Mouse (Mus musculus): ENCODE measurements at regions not wholly inside any gene's neighbourhood (a gene's known extent, or its start where the extent isn't known, plus 50 kb on each side); places are given as distances from the start of the nearest gene placed in this dataset.

- no peak for ATAC-seq (replicated peaks; ENCODE audit: low read depth, poor library complexity, severe bottlenecking)
Observed at GRCm38 (mm10) chr1:71964450-71965126, 247.5 kb downstream of the Mreg start.

GRCm38 (mm10) chr1:71956940-71957339 is 255.2 kb downstream of the Mreg start:
- ATAC-seq (replicated peaks; ENCODE audit: low read depth, poor library complexity, severe bottlenecking), result peak; percentile 96

- no peak for ATAC-seq (replicated peaks; ENCODE audit: low read depth, poor library complexity, severe bottlenecking)
Observed at GRCm38 (mm10) chr1:71955331-71955730, 256.8 kb downstream of the Mreg start.

GRCm38 (mm10) chr1:71953292-71953691 is 258.8 kb downstream of the Mreg start:
- no peak for ATAC-seq (replicated peaks; ENCODE audit: low read depth, poor library complexity, severe bottlenecking)

GRCm38 (mm10) chr1:71949549-71949948 is 262.6 kb downstream of the Mreg start:
- peak; percentile 62 for ATAC-seq (replicated peaks; ENCODE audit: low read depth, poor library complexity, severe bottlenecking)

- ATAC-seq (replicated peaks; ENCODE audit: low read depth, poor library complexity, severe bottlenecking), result no peak
Observed at GRCm38 (mm10) chr1:71948686-71949085, 263.4 kb downstream of the Mreg start.

- ATAC-seq (replicated peaks; ENCODE audit: low read depth, poor library complexity, severe bottlenecking), result no peak
Observed at GRCm38 (mm10) chr1:71947506-71947905, 264.6 kb downstream of the Mreg start.

- ATAC-seq (replicated peaks; ENCODE audit: low read depth, poor library complexity, severe bottlenecking), result no peak
Observed at GRCm38 (mm10) chr1:71946911-71947310, 265.2 kb downstream of the Mreg start.

- peak; percentile 56 for ATAC-seq (replicated peaks; ENCODE audit: low read depth, poor library complexity, severe bottlenecking)
Observed at GRCm38 (mm10) chr1:71945070-71945469, 267.0 kb downstream of the Mreg start.

GRCm38 (mm10) chr1:71944531-71944930 is 267.6 kb downstream of the Mreg start:
- no peak for ATAC-seq (replicated peaks; ENCODE audit: low read depth, poor library complexity, severe bottlenecking)

- no peak for ATAC-seq (replicated peaks; ENCODE audit: low read depth, poor library complexity, severe bottlenecking)
Observed at GRCm38 (mm10) chr1:71942145-71942544, 270.0 kb downstream of the Mreg start.

- ATAC-seq (replicated peaks; ENCODE audit: low read depth, poor library complexity, severe bottlenecking), result no peak
Observed at GRCm38 (mm10) chr1:71941688-71942087, 270.4 kb downstream of the Mreg start.

GRCm38 (mm10) chr1:71940900-71941299 is 271.2 kb downstream of the Mreg start:
- no peak for ATAC-seq (replicated peaks; ENCODE audit: low read depth, poor library complexity, severe bottlenecking)

GRCm38 (mm10) chr1:71938323-71939007 is 273.6 kb downstream of the Mreg start:
- peak; percentile 85 for ATAC-seq (replicated peaks; ENCODE audit: low read depth, poor library complexity, severe bottlenecking)

- ATAC-seq (replicated peaks; ENCODE audit: low read depth, poor library complexity, severe bottlenecking), result peak; percentile 16; the same call in 1 of the 2 replicates
Observed at GRCm38 (mm10) chr1:71937922-71938321, 274.2 kb downstream of the Mreg start.

- no peak for ATAC-seq (replicated peaks; ENCODE audit: low read depth, poor library complexity, severe bottlenecking)
Observed at GRCm38 (mm10) chr1:71937168-71937567, 274.9 kb downstream of the Mreg start.

GRCm38 (mm10) chr1:71936501-71937129 is 275.5 kb downstream of the Mreg start:
- peak; percentile 57 for ATAC-seq (replicated peaks; ENCODE audit: low read depth, poor library complexity, severe bottlenecking)

GRCm38 (mm10) chr1:71925501-71925900 is 272.5 kb upstream of the Fn1 start:
- ATAC-seq (replicated peaks; ENCODE audit: low read depth, poor library complexity, severe bottlenecking), result no peak

- peak; percentile 76 for ATAC-seq (replicated peaks; ENCODE audit: low read depth, poor library complexity, severe bottlenecking)
Observed at GRCm38 (mm10) chr1:71924884-71925283, 271.9 kb upstream of the Fn1 start.

GRCm38 (mm10) chr1:71923731-71924130 is 270.7 kb upstream of the Fn1 start:
- ATAC-seq (replicated peaks; ENCODE audit: low read depth, poor library complexity, severe bottlenecking), result no peak

- ATAC-seq (replicated peaks; ENCODE audit: low read depth, poor library complexity, severe bottlenecking), result no peak
Observed at GRCm38 (mm10) chr1:71921456-71921855, 268.5 kb upstream of the Fn1 start.

Data from common myeloid progenitor, adult 5-6 weeks (primary cell).